Mouse (Mus musculus) A20 (cell line): ENCODE measurements at regions not wholly inside any gene's neighbourhood (a gene's known extent, or its start where the extent isn't known, plus 50 kb on each side); places are given as distances from the start of the nearest gene placed in this dataset.

Experiments used
- DNase-seq: peaks from one replicate; pipeline ENCODE4 v3.0.0-alpha.2; 2011; ENCODE audit warnings: low read depth, low spot score

DNA sequence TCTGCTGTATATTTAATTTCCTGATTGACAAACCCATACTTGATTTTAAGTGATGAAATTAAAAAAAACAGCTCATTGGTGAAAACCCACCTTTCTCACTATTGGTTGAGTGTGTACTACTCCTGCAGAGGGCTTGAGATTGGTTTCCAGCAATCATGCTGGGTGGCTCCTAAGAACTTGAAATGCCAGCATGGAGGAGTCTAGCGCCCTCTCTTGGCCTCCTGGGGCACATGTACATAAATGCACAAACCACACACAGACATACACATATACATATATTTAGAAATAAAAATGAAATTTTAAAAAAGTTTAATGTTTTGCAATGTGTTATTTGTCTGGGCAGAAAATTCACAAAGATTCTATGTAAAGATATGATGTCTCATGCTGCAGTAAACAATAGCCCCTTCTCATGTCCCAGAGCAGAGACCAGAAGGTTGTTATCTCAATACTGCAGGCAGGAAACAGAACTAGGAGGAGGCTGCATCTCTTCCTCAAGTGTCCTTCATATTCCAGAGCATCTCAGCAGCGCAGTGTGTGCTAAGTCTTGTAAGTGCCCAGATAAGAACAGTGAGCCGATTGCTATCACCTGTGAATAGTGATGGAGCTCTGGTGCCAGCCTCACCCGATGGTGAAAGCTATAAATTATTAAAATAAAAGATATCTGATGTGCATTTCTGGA is 108.4 kb upstream of the Fbxo11 start:
- DNase-seq: no peak

DNA sequence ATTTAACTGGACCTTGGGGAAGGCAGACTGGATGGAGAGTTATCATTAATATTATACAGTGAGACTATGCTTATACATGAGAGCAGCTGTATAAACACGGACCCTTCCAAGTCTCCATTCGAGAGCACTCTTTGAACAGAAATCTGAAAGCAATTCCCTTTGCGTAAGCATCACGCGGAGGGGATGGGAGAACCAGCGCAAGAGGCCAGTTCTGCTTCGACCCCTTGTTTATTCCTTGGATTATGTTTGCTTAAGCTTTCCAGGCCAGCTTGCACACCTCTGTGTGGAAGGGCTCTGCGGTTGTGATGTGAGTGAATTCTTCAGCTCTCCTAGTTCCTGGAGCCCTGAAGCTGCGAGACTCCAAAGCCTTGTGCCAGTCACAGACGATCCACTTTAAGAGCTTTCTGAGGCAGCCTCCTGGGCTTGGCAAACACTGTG is 109.2 kb upstream of the Fbxo11 start:
- DNase-seq: no peak

DNA sequence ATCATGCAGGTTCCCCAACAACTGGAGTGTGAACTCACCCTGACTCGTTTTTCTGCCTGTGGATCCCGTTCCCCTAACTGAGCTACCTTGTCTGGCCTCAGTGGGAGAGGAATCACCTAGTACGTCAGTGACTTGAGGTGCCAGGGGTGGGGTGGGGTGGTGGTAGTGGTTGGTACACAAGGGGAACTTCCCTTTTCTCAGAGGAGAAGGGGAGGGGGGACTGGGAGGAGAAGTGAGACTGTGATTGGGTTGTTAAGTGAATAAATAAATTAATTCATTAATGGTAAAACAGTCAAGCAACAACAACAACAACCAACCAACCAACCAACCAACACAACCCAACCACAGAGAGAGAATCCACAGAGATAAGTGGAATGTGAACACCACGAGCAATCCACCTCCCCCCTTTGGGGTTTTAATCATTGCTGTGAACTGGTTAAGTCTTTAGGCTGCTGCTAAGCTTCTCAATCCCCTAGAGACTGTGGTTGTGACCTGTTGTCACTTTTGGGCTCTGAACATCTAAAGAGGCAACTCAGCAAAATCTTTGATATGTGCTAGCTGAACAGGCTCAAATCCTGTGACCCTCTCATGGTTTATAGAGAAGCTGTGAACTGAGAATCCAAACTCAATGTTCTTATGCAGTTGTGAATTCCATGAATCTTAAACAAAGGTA is 111.0 kb upstream of the Fbxo11 start:
- peak; percentile 47 for DNase-seq

DNA sequence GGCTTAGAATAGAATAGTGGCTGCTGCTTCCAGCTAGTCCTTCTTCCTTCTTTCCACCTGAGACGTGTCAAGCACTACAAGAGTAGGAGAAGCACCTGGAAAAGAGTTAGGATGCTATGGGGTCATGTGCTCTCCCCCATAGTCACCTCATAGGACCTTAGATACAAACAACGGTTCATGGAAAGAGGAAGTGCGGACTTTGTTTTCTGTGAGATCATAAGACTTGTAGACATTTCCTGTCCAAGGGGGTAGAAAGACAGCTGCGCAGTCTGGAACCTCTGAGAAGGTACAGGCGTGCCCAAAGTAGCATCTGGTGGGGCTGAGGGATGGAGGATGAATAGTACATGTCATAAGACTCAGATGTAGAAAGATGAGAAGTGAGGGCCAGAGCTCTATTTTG is 125.6 kb upstream of the Fbxo11 start:
- DNase-seq: peak; percentile 85

DNA sequence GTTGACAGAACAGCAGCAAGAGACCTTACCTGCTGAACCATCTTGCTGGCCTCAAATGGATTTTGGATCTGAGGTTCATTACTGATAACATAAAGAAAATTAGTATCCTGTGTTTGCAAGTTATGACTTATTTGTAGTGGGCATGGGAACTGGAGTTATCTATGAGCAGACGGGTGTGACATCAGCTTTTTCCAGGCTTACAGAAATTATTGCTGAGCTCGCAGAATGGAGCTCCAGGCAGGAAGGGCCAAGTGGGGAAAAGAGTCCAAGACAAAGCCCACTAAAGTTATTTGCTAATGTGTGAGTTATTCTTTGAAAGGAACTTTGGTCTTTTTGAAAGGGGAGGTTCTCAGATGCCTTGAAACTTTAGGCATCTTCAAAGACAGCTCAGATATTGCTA is 126.4 kb upstream of the Fbxo11 start:
- no peak for DNase-seq

- no peak for DNase-seq
Measured at GRCm38 (mm10) chr17:88191930-88192807, 127.1 kb upstream of the Fbxo11 start.

GRCm38 (mm10) chr17:88194693-88195092 is 129.6 kb upstream of the Fbxo11 start:
- no peak for DNase-seq

DNA sequence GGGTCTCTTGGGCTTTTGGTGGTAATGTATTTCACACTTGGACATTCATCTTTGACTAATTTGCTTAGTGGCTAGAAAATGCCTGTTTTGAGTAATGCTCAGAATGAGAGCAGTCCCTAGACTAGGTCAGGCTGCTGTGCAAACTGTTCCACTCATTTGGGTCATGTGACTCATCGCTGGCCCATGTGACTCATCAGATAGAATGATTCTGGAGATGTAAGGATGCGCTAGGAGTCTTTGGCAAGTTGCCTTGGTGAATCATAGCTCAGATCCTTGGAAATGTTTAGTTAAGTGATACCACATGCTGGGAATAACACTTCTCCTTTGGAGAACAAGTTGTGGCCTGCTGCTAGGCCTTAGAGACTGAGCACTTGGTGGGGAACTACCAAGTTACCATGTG is 130.2 kb upstream of the Fbxo11 start:
- no peak for DNase-seq

DNA sequence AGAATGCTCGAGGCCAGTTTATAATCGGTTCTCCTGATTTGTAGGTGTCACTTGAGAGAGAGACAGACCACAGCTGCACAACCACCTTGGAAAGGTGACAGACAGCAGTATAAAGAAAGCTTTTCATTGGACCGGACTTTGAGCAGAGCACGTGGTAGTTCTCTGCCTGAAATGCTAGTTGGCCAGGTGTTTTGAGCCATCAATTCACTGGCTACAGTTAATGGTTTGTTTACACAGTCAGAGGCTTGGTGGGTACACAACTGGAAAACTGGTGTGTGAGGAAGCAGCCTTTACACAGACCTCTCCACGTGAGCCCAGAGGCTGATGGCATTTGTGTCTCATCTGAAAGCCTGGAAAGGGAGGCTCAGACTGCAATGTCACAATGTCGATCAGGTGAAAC is 130.8 kb upstream of the Fbxo11 start:
- DNase-seq: no peak

GRCm38 (mm10) chr17:88196322-88196721 is 131.2 kb upstream of the Fbxo11 start:
- no peak for DNase-seq

DNA sequence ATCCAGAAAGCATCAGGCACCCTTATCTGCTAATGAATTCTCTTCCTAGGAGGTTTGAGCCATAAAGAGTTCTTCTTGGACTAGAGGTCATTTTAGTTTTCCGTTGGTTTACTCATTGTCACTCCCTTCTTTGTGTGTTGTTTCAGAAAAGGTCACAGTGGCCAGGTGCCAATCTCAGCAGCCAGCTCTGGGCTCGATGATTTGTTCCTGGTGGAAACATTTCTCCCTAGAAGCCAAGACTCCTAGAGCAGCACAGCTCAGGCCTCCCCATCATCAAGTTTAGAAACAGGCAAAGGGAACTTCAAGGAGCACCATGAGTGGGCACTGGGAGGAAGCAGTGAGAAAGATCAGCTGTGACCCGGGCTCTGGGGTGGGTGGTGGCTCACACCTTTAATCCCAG is 132.3 kb upstream of the Fbxo11 start:
- no peak for DNase-seq

GRCm38 (mm10) chr17:88201249-88201970 is 136.3 kb upstream of the Fbxo11 start:
- no peak for DNase-seq

- no peak for DNase-seq
Measured at GRCm38 (mm10) chr17:88202214-88202613, 137.1 kb upstream of the Fbxo11 start.

DNA sequence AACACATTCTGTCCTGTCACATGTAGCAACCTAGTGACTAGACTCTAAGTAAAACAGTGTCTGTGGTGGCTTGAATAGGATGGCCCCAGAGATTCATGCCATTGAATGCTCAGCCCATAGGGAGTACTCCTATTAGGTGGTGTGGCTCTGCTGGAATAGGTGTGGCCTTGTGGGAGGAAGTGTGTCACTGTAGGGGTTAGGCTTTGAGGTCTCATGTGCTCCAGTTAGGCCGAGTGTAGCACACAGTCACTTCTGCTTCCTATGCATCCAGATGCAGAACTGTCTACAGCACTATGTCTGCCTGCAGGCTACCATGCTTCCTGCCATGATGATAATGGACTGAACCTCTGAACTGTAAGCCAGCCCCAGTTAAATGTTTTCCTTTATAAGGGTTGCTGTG is 144.5 kb upstream of the Fbxo11 start:
- DNase-seq: peak; percentile 17

GRCm38 (mm10) chr17:88212121-88212520 is 147.0 kb upstream of the Fbxo11 start:
- DNase-seq: no peak

- no peak for DNase-seq
Measured at GRCm38 (mm10) chr17:88214746-88215145, 149.7 kb upstream of the Fbxo11 start.

- no peak for DNase-seq
Measured at GRCm38 (mm10) chr17:88222379-88222955, 157.4 kb upstream of the Fbxo11 start.

GRCm38 (mm10) chr17:88240476-88240875 is 175.4 kb upstream of the Fbxo11 start:
- DNase-seq: no peak

GRCm38 (mm10) chr17:88248625-88249024 is 183.5 kb upstream of the Fbxo11 start:
- no peak for DNase-seq

- DNase-seq: peak; percentile 66
Measured at GRCm38 (mm10) chr17:88251949-88252521, 186.9 kb upstream of the Fbxo11 start.
